Mouse (Mus musculus): ENCODE results near the gene Trim59. TPM values are rescaled to one million over a fixed set of nuclear protein-coding genes. Genes with fewer than 3 reads are reported as not detected.
"Not testable (repeated sequence)": the region's sequence is repeated elsewhere in the genome, so short reads cannot be mapped to it uniquely, and the experiment has no call there.

Gene Trim59
- 0.23 and 0.49 TPM in 2 replicates for polyA plus RNA-seq (2012; rRNA removed)

DNA sequence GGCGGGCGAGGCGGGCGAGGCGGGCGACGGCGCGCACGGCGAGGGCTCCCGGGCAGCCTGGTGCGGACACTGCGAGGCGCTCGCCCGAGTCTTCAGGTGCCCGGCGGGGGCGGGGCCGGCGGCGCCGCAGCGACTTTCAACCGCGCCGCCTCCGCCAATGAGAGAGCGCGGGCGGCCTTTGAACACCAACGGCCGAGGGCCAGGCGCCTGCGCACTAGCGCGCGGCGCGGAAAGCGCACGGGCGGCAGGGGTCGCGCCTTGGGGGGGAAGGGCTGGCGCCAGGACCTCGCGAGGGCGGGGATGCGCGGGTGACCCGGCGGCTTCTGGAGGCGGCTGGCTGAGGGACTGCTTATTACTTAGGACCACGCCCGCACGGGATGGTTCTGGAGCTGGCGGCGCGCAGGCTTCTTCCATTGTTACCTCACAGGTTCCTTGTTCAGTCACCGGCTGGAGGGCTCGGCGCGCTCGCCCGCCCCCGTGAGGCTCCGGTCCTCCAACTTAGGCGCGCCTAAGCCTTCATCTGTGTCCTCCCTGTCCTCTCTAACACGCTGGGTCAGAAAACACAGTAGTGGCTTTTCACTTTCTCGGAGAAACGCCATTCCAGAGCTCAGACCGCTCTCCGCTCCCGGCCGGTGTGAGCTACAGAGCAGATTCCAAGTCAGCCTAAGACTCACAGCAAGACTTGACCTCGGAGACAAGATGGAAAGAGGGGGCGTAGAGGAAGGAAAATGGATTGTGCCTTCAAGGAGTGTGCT is at the start of gene Trim59:
Trim59 (minus strand) TSS at position 111 of the 755 bp plus-strand sequence.
- no peak for DNase-seq (ENCODE audit: low read depth)

DNA sequence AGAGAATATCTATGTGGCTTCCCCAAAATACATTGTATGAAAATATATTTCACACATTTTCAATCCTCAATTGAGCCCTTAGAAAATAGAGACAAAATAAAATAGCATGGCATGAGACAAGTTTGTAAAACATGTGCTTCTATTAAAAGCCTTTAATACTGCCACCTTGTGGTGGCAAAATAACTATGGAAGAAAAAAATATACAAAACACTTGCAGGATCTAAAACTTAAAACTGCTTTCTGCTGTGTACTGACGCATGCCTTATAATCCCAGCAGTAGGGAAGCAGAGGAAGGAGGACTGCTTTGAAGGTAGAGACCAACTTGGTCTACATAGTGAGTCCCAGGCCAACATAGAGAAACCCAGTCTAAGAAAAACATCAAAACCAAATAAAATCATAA is 19.4 kb upstream of the Trim59 start:
- no peak for DNase-seq (ENCODE audit: low read depth)

DNA sequence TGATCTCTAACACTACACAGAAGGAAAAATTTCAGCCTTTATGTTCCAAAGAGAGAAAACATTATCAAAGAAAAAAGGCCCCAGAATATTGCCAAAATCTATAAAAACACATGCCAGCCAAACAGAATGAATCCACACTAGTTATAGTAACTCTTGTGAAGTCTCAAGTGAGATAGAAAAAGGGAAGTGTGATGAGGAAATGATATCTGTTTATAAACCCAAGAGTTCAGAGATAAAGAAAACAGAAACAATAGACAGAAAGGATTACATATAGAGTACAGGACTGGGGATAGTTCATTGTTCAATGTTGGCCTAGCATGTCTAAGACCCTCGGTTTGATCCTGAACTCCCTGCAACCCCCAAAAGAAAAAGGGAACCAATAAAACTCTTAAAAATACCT is 18.2 kb upstream of the Trim59 start:
- no peak for DNase-seq (ENCODE audit: low read depth)

DNA sequence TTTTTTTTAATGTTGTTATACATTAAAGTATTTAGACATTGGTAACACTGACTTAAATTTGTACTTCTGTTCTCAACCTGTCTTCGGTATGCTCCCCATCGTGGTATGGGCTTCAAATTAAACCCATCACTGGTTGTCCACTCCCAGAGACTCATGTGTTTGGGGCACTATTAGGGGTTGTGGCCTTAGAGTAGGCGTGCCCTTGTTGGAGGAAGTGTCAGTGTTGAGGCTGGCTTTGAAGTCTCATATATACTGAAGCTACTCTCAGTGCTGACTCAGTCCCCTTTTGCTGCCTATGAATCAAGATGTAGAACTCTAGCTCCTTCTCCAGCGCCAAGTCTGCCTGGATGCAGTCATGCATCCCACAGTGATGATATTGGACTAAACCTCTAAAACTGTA is 16.1 kb upstream of the Trim59 start:
- DNase-seq (ENCODE audit: low read depth), result no peak

DNA sequence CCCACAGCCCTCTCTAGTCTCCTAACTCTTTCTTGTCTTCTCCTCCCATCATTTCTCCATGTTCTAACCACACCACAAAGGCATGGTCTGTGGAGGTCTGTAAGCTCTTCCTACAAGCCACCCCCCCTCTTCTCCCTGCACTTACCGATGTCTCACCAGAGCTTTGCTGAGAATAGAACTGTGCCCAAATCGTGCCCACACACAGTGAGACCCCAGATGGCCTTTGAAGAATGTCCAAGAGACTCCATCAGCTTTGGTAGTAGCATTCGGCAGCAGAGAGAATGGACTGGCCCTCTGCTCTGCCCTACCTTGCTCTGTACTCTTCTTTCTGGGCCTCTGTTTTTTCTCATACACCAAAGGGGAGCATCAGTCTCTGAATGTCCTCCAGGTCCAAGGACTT is 11.3 kb upstream of the Trim59 start:
- no peak for DNase-seq (ENCODE audit: low read depth)

DNA sequence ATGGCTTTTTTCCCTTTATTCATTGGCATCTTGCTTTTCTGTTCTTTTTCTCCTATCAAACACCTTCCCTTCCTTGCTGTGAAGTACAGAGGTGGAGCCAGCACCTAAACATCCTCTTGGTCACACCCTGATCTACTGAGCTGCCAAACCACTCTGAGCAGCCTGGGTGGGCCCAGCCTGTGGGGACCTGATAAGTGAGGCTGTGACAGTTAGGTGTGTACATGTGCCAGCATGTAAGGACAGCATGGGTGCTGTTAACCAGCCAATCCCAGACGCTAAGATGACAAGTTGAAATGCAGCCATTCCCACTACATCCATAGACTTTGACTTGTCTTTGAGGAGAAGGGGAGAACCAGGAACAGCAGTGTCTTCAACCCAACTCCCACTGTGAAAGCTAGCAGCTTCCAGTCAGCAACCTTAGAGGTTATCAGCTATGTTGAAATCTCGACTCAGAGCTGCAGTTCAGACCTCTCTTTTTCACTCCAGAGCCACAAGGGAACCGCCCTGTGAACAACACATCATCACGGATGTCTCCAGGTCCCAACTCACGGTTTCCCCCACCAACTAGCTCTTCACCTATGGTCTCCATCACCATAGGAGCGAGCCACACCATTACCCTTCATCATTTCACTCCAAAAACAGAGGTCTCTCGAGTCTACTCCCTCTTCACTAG is 10.3 kb upstream of the Trim59 start:
- no peak for DNase-seq (ENCODE audit: low read depth)

DNA sequence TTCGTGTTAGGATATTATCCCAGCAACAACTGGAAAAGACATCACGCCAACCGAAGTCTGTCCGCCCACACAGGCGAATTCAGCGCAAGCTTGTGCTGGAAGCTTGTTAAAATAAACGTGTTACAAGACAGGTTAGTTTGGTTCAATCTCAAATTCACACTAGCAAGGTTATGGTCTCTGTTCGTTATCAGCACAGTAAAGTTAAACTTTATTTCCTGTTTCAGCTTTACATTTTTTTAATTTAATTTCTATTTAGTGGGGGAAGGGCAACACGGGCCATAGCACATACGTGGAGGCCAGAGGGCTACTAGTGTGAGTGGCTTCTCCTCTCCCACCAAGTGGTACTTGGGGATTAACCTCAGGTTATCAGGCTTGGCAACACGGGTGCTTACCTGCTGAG is 7.3 kb upstream of the Trim59 start:
- DNase-seq (ENCODE audit: low read depth), result no peak

DNA sequence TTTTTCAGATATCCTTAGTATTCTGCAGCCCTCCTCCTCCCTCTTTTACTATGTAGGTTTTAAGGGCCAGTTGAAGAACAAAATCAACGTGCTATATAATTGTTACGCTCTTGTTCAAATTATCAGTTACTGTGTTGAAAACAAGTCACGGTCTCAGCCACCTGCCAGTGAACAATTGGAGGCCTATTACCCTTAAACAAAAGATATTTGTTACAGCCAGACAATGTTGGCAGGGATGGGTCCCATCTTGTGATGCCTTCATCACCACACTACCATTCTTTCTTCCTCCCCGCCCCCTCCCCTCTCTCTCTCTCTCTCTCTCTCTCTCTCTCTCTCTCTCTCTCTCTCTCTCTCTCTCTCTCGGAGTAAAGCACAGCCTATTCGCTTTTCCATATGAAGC is 4.5 kb upstream of the Trim59 start:
- no peak for DNase-seq (ENCODE audit: low read depth)

DNA sequence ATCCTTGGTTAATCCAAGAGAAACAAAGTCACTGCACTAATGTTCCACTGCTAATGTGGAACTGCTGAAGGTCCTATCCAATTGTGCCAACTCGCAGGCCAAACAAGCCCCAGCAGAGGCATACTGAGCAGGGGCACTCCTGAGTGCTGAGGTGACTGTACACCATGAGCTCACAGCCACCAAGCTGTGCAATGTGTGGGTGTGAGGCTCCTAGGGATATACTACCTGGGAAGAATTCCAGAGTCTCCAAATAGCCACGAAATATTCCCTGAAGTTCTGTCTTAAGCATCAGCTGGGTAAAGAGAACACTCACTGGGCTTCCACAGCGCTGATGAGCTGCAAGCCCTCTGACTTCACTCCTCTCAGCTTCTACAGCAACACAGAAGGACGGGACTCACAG is 3.1 kb upstream of the Trim59 start:
- DNase-seq (ENCODE audit: low read depth), result peak; percentile 64

DNA sequence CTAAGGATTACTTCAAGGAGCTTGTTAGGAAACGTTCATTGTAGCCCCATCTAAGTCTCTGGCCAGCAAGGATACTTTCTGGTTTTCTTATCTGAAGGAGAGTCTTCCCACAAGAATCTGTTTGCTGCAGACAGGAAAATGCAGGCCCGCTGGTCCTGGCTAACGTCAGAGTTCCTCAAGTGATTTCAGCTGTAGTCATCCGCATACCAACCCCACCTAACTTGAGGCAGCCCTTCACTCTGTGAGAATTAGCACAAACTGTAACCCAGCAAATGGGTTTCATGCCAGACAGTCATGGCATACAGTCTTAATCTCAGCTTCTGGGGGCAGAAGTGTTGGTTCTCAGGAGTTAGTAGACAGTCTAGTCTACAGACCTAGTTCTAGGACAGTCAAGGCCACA is 2.0 kb upstream of the Trim59 start:
- DNase-seq (ENCODE audit: low read depth), result no peak

DNA sequence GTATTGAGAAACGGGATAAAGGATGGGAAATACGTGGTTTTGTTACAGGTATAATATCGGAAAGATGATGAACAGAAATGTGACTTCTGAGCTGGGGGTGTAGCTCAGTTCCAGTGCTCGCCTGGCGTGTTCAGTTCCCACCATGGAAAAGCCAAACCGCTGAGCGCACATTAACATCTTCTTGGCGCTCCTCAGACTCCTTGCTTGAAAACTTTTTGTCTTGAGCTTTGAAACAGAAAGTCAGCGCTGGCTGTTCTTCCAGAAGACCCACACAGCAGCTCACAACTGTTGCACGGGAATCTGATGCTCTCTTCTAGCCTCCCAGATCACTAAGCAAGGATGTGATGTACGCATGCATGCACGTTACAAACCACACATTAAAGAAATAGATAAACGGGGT is 1.2 kb upstream of the Trim59 start:
- no peak for DNase-seq (ENCODE audit: low read depth)

DNA sequence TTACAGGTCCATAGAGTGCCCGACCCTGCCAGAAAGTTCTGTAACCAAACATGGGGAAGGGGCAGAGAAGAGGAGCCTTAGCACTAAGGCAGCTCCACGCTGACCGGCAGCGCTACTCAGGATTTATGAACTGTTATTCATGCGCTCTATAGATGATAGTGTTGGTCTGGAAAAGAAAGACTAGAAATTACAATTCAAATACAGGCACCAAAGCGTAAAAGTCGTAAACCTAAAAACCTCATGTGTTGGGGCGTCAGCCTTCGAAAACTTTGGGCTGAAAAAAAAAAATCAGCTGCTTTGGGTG is 797 bp upstream of the Trim59 start:
- no peak for DNase-seq (ENCODE audit: low read depth)

DNA sequence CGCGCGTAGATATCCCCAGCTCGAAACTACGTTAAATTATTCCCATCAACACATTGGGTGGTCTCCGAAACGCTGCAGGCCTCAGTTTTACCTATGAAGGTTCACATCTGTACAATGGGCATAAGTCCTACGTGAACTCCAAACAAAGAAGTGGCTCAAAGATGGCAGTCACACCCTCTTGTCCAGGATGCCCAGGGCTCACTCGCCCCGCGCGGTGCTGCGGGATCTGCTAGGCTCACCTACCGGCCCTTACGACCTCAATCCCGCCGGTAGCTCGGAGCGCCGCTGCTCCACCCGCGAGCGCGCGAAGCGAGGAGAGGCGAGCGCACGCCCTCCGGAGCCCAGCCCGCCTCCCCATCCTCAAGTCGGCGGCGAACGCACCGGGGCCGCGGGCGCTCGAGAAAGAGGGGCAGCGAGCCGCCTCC is 376 bp downstream of the Trim59 start:
- DNase-seq (ENCODE audit: low read depth), result no peak

DNA sequence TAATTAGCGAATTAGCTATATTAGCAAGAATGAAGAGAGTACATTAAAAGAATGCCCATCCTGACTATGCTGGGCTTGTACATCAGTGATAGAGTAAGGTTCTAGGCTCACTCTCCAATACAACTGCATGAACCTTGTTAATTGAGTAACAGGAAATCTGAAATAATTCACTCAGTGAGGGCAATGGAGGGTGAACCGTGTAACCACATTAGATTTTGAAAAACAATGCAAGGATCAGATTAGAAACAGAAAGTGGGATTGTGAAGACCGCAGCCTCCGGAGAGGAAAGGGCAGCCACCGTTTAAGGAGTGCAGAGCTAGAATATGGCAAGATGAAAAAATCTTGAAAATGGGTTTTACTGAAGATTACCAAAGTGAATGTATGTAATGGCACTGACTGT is 3.3 kb downstream of the Trim59 start:
- no peak for DNase-seq (ENCODE audit: low read depth)

DNA sequence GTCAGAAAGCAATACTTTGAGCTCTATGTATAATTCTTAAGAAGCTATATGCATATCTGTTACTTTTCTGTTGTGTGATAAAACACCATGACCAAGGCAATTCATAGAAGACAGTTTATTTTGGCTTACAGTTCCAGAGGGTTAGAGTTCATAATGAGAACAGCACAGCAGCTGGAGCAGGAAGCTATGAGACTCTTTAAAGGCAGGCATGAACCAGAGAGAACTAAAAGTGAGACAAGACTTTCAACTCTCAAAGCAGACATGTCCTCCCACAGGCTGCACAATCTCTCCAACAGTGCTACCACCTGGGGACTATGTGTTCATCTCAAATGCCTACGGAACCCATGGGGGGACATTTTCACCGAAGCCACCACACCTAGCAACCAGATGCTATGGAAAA is 4.5 kb downstream of the Trim59 start:
- no peak for DNase-seq (ENCODE audit: low read depth)

DNA sequence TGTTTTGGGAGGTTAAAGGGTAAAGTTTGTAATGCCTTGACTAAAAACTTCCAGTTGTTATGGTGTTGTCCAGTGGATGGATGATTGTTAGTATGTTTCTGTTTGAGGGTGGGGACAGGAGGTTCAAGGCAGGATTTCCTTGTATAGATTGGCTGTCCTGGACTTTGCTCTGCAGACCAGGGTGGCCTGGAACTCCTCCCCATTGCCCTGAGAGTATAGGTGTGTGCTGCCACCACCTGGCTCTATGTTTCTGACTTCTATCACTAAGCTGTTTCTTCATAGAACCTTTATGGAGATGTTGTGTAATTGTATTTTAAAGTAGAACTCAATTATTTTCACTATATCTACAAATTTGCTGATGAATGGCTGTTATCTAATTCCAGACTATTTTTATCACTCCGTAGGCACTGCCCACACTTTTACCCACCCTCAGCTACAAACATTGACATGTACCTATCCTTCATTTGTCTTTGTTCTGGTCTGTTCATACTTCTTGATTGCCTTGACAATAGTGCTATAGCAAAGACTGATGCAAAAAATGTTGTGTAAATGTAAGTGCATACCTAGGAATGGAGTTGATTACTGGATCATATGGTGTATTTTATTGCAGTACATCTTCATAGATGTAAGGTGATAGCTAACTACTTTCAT is 18.3 kb downstream of the Trim59 start:
- no peak for DNase-seq (ENCODE audit: low read depth)

DNA sequence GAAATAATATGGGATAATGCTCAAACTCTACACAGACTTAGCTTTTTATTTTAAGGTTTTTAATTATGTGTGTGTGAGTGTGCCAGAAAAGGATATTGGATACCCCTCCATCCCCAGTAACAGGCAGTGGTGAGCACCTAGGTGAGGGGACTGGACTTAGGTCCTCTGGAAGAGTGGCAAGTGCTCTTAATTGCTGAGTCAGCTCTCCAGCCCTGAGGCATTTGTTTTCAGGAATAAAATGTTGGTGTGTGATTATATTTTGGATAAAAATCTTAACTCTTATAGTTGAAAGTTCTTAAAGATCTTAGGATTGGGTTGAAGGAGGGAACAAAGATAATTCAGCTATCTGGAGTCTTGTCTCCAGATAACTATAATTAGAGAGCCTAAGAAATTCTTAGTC is 23.8 kb downstream of the Trim59 start:
- no peak for DNase-seq (ENCODE audit: low read depth)

DNA sequence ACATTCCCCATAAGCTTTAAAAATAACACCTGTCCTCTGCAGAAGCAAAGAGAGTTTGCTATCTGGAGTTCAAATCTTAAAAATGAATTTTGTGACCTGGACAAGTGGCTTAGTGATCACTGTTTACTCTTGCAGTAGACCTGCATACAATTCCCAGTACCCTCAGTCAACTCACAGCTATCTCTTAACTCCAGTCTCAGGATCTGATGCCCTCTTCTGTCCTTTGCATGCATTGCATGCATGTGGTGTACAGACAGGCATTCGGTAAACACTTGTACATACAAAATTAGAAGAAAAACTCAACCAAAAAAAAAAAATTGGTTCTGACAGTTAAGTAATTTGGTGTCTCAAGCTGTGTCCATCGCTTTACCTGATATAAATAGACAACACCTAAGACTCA is 24.3 kb downstream of the Trim59 start:
- no peak for DNase-seq (ENCODE audit: low read depth)

DNA sequence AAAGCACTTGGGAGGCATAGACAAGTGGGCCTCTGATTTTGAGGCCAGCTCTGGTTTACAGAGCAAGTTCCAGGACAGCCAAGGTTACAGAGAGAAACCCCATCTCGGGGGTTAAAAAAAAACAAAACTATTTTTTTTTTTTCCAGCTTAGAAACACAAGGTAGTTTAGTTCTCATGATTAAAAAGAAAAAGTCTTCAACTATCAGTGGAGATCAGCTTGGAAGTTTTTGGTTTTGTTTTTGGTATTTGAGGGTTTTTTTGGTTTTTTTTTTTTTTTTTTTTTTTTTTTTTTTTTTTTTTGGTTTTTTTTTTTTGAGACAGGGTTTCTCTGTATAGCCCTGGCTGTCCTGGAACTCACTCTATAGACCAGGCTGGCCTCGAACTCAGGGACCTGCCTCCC is 25.9 kb downstream of the Trim59 start:
- DNase-seq (ENCODE audit: low read depth), result not testable (repeated sequence)

DNA sequence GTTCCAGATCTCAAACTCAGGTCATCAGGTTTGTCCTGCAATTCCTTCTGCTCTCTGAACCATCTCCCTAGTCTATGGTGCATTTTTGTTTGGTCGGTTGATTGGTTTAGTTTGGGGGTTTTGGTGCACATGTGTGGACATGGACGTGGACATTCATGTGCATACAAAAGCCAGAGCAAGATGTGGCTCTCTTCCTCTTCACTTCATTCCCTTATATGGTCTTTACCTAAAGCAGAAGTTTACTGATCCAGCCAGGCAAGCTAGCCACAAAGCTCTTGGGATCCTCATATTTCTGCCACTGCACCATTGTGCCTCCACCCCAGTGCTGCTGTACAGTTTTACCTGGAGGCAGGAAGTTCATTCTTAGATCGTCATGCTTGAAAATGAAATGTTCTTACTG is 27.4 kb downstream of the Trim59 start:
- no peak for DNase-seq (ENCODE audit: low read depth)

DNA sequence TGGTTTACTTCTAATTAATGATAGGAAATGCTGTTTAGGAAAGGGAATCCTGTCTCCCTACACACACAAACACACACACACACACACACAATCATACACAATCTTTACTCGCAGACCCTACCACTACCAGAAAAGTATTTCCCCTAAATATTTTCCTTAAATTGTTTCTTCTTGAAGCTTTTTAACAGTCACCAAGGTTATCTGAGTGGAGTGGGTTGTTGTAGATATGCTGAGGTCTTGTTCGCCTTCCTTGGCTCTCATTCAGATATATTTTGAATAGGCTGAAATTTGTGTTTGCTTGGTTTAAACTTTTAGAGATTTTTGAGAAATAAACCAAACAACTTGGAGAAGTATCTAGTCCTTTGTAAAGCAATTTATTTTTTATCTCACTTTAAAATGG is 35.7 kb downstream of the Trim59 start:
- DNase-seq (ENCODE audit: low read depth), result no peak

DNA sequence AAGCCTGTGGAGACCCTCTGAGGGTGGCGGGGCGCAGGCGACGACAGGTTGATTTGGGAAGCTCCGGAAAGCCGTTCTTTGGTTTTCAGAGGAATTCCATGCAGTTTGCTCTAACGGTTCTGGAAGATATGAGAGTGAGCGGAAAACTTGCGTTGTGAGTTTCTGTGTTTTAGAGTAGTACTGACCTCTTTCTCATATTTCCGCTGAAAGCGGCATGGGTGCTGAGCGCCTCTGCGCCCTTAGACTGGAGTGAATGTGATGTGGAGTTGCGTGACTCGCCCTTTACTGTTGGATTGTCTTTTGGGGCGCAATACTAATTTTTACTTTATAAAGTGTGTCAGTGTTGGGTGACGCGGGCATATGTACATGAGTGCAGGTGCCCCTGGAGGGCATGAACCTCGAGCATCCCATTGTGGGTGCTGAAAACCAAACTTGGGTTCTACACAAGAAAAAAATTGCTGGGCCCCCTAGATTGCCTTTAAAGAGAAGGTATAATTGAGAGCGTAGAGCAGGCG is 38.3 kb downstream of the Trim59 start:
- DNase-seq (ENCODE audit: low read depth), result no peak

Data from gonadal fat pad, adult 2 months (tissue).